Mouse (Mus musculus) left cerebral cortex, postnatal 36 days (tissue): ENCODE measurements around the gene Efcc1. TPM values are rescaled to one million over a fixed set of nuclear protein-coding genes. Genes with fewer than 3 reads are reported as not detected.

Experiments used
- DNase-seq, 2 experiments: peaks; one replicate each; pipeline ENCODE4 v3.0.0; 2021 to 2022; ENCODE audit warnings: low spot score in 2 of 2, mixed read lengths in 1 of 2
- intact Hi-C: fragments of 180-260 bp; cut with DNase I; formaldehyde crosslinking; loops from one replicate; pipeline ENCODE4 v1.15.1; 2025
- total RNA-seq, 2 experiments: library from RNA; stranded (reverse); gene quantifications; 2 replicates each; pipeline ENCODE4 v1.2.3; 2021

Gene Efcc1
- total RNA-seq, 2 experiments from 2014 or later: 3.9 to 6.0 TPM

DNA sequence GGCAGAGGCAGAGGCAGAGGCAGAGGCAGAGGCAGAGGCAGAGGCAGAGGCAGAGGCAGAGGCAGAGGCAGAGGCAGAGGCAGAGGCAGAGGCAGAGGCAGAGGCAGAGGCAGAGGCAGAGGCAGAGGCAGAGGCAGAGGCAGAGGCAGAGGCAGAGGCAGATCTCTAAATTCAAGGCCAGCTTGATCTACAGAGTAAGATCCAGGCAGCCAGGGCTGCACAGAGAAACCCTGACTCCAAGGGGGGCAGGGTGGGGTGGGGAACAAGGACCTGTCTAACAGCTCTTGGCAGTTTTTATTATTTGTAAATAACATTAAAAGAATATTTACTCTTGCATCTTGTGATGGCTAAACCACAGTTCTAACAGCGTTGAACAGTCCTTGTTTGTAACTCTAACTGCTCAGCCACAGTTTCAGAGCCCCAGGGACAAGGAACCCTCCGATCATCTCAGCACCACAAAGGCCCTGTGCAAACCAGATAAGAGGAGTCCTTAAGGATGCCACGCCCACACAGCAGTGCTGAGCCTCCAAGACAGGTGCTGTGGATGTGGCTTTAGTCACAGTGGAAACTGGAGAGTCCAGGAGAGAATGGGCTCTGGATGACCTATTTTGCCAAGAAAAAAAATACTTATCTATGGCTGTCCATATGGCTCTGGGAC, 45.0 kb downstream of the Efcc1 start:
- DNase-seq: no peak
- intact Hi-C loops: no loop called here

GRCm38 (mm10) chr6:87776663-87777062, 46.0 kb downstream of the Efcc1 start:
- no peak for DNase-seq
- intact Hi-C loops: no loop called here

- no peak for DNase-seq
- intact Hi-C loops: no loop called here
These were observed 47.2 kb downstream of the Efcc1 start, which contains the start of gene Gp9 for GRCm38 (mm10) chr6:87777842-87778241. TSS of gene Gp9 (plus strand) at chr6:87778072.

GRCm38 (mm10) chr6:87778294-87779173, 47.9 kb downstream of the Efcc1 start:
- intact Hi-C loops: no loop called here
- no peak for DNase-seq

DNA sequence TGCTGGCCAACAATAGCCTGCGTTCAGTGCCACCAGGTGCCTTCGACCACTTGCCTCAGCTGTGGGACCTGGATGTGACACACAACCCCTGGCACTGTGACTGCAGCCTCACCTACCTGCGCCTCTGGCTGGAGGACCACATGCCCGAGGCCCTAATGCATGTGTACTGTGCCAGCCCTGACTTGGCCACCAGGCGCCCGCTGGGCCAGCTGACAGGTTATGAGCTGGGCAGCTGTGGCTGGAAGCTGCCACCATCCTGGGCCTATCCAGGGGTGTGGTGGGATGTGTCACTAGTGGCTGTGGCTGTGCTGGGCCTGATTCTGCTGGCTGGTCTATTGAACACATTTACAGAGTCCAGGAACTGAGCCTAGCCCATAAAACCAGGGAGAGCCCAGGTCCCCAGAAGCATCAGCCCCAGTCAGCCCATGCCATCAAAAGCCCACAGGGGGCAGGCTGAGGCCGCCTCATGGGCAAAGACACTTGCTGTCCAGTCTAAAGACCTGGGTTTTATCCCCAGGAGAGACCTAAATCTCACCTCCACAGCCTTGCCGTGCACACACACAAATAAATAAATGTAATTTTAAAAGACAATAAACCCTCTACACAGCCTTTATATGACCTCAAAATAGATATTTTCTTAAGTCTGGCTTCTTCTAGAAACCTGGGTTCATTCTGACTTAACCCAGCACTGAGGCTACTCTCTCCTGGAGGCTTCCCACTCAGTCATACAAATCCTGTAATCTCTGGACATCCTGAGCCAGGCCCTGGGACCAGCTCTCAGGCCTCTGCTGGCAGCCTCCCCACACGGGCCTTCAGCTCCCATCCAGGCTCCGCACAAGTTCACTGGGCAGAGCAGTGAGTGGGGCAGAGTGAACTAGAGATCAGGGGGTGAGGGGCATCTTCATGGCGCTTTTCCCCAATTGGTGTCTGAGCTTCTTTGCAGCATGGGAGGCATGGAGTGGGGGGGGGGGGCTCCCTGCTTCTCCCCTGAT, 48.8 kb downstream of the Efcc1 start:
- DNase-seq: no peak
- intact Hi-C loops: no loop called here

GRCm38 (mm10) chr6:87780546-87781301, 50.1 kb downstream of the Efcc1 start:
- DNase-seq: no peak
- intact Hi-C loops: no loop called here

GRCm38 (mm10) chr6:87784033-87784432, 53.4 kb downstream of the Efcc1 start:
- intact Hi-C loops: no loop called here
- no peak for DNase-seq

- DNase-seq: no peak
- intact Hi-C loops: no loop called here
These were observed 56.0 kb downstream of the Efcc1 start for GRCm38 (mm10) chr6:87786621-87787020.

DNA sequence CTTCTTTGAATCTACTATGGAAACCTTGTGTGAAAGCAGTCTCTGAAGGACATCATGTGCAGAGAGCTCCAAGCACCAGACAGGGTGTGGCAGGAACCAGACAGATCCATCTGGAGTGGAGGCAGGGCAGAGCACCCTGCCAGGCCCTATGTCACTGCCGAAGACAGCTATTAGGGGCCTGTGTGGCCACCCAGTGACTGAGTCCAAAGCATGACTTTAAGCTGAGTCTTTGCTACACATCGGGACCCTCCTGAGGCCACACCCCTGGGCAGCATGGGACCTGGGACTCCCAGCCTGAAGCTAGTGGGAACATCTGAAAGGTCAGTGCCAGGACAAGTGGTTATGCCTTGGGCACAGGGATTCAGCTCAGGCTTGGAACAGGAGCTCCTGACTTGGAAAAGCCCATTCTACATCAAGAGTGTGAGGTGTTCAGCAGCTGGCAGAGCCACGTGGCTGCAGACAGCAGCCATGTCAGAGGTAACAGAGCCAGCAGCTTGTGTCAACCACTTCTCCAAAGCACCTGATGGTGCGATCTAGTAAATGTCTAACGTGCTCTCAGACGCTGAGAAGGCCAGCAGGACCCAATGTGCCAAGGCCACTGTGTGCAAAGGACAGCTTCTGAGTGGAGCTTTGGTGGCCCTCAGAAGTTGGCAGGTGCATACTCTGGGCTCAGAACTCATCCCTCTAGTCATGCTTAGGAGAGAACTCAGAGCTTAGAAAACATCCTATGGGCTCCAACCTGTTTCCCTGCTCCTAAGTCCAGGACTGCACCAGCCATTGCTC, 56.6 kb downstream of the Efcc1 start:
- DNase-seq: no peak
- intact Hi-C loops: no loop called here

DNA sequence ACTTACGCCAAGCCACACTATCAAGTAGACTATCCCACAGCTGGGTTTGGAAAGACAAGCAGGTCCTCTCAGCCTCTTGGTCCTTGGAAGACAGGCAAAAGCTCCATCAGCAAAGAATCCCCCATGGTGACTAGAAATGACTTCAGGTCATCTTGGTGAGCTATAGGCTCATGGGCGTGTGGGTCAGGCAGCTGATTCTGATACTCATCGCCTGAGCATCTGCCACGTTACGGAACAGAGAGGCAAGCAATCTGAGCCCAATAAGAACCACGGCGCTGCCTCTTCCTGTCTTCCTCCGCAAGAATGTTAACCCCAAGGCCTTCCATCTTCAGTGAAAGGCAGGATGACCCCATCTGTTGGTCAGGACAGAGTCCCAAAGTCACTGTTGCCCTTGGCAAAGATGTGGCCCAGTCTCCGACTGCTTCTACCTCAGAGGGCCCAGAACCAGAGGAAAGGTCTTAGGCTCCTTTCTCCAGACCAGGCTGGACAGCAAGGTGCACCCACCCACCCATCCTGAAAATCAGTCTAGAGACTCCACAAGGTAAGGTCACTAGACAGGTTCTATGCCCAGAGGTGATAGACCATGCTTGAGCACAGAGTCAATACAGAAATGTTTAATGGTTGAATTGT, 57.7 kb downstream of the Efcc1 start:
- intact Hi-C loops: no loop called here
- DNase-seq: no peak

DNA sequence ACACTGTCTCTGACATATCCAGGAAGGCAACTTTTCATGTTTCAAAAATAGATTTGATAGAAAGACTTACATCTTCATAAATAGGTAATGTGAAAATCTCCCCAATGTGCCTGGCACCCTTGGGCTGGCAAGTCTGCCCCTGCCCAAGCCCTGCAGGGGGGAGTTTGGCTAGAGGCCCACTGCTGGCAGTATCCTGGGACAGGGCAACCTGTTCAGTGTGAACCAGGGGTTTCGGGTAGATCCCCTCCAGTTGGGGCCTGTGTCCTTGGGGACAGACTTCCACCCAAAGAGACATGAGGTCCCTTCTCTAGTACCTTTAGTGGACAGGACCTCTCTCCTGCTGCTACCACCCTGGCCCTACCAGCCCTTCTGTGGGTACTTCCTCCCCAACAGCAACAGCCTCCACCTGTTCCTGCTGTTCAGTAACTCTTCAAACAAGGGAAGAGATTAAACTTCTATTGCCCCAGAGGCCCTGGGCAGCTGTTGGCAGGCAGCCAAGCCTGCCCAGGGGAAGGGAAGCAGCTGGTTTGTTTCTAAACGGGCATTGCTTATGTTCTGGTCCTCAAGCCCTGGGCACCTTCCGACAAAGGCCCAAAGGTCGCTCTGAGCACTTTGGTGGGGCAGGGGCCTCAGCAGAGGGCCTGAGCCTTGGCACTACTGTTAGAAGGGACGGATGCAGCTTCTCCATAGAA, 58.4 kb downstream of the Efcc1 start:
- DNase-seq: no peak
- intact Hi-C loops: no loop called here

GRCm38 (mm10) chr6:87789791-87790190, 59.1 kb downstream of the Efcc1 start:
- DNase-seq: no peak
- intact Hi-C loops: no loop called here

- DNase-seq: no peak
- intact Hi-C loops: no loop called here
These were observed 60.3 kb downstream of the Efcc1 start for GRCm38 (mm10) chr6:87790779-87791480.

GRCm38 (mm10) chr6:87791826-87792225, 61.2 kb downstream of the Efcc1 start:
- intact Hi-C loops: no loop called here
- no peak for DNase-seq

DNA sequence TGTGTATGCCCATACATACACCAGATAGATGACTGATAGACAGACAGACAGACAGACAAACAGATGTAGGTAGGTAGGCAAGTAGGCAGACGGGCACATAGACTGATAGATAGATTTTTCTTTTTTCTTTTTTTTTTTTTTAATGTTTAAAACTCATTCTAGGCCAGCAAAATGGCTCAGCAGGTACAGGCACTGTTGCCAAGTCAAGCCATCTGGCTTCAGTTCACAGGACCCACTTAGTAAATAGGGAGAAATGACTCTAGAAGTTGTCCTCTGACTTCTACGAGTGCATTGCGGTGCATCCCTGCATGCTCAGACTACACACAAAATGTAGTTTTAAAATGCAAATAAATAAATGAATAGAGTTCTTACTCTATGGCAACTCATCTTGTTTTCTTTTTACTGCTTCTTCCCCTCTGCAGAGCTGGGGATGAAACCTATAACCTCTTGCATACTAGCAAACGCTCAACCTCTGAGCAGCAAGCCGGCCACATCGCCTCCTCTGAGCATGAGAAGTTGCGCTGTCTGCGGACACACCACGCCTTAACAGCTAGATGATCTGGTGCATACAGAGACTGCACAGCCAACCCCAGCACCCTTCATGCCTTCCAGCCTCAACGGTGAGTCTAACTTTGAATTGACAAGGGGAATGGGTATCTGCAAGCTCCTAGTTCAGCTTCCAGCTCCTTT, 63.3 kb downstream of the Efcc1 start:
- intact Hi-C loops: no loop called here
- no peak for DNase-seq

GRCm38 (mm10) chr6:87795385-87796150, 64.9 kb downstream of the Efcc1 start:
- intact Hi-C loops: no loop called here
- DNase-seq: no peak
